Mouse (Mus musculus) right cerebral cortex, adult 2 months (tissue): ENCODE data around the gene Tesc.
A peak's percentile ranks its signal among the peaks of the same experiment; 100 is the strongest.

ENCODE experiments used
- DNase-seq, 2 experiments: peaks; one replicate each; pipeline ENCODE4 v3.0.0; 2021 to 2022; ENCODE audit warnings: low spot score in 2 of 2

Gene Tesc

DNA sequence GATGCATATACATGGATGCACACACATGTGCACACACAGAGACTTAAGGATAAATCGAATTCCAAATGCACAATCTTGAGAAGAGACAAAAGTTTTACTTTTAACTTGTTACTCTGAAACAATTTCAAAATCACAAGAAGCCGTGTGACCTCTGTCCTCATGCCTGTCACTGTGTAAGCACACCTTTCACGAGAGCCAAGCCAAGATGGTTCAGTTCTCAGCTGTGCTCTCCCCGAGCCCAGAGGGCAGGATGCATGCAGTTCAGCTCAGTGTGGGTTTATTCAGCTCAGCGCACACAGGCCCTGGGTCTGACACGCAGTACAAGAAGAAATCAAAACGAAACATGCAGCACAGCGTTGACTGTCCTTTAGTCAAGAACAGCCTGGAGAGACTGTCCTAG lies 78.0 kb downstream of the Tesc start:
- DNase-seq, result no peak

GRCm38 (mm10) chr5:118106667-118107066 lies 79.1 kb downstream of the Tesc start:
- no peak for DNase-seq

GRCm38 (mm10) chr5:118108124-118108793 lies 80.7 kb downstream of the Tesc start:
- peak in 1 of 2 experiments; percentile 57 for DNase-seq

GRCm38 (mm10) chr5:118108794-118109440 lies 81.4 kb downstream of the Tesc start:
- DNase-seq, result no peak
